Mouse (Mus musculus): ENCODE results near the gene Gm49395.

Gene Gm49395

DNA sequence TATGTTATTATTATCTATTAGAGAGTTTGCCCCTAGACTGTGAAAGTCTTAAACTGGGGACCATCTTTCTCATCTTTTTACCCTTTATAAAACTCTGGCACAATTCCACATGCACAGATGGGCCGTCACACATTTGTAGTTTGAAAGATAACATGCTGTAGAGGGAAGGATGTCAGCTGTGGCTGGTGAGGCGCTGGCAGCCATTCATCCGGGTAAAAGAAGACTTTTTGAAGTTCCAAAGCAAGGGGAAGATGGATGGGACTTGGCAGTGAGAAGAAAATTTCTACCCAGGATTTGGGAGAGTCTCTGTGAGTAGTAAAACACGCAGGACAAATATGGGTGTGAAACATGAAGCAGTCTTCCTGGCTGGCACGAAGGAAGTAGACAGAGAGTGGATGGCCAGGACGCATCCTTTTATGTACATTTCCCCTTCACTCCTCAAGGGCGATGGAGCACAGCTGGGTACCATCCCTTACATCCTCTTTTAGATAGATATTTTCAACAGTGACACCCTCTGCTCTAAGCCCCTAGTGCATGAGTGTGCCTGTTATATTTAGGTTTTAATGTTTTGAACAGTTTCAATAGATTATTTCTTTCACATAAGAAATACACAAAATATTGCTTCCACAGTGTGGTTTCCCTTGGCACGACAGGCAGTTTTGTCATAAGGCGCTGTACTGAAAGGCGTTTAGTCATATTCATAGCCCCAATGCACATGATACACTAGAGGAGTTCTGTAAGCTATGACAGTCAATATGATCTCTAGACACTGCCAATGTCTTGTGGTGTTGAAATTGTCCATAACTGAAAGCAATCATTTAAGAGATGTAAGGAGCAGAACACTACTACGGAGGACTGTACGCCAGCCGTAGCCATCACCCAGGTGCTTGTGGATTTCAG is 50.8 kb downstream of the Gm49395 start:
- DNase-seq (ENCODE audit: low spot score), result no peak

DNA sequence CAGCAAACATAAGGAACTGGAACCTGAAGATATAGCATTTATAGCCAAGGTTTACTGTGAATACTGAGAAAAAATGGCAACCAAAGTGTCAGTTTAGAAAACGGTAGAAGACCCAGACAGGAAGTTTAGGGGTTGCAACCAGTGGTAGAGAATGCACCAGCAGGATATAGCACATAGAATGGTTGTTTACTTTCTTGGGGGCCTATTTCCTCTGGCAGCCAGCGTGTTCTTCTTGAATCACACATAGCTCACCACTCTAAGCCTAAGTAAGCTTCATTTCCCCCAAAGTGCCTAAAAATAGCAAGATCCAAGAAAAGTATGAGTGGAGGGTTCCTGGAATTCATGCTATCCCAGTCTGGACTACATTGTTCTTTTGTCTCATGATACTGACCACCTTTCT is 59.1 kb downstream of the Gm49395 start:
- no peak for DNase-seq (ENCODE audit: low spot score)

DNA sequence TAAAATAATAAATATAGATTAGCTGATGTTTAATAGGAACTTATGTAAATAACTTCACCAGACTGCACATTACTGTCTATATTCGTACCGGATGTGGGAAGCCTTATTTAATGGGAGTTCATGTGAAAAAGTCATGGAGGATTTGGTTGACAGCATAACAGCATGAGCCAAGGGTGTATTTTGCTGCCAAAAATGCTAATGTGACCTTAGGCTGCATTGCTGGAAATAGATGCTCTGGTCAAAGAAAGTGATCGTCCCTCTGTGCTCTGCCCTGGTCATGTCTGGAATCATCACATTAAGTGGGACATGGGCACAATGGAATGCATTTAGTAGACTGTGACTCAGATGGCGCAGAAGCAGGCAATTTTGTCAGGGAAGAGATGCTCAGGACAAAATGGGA is 64.4 kb downstream of the Gm49395 start:
- DNase-seq (ENCODE audit: low spot score), result no peak

DNA sequence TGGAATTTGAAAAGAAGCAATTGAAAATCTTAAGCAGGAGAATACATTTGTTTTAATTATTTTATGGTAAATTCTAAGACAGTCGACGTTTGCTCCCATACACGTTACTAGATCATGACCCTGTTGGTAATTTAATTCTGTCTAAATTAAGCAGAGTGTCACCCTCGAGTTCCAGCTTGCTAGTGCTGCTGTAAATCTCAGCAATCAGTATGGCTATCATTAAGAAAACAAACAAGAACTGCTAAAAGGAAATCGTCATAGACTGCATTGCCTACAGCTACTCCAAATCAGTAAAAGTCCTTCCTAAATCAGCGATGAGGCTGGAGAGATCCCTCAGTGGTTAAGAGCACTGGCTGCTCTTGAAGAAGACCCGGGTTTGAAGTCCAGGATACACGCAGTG is 66.3 kb downstream of the Gm49395 start:
- DNase-seq (ENCODE audit: low spot score), result no peak

DNA sequence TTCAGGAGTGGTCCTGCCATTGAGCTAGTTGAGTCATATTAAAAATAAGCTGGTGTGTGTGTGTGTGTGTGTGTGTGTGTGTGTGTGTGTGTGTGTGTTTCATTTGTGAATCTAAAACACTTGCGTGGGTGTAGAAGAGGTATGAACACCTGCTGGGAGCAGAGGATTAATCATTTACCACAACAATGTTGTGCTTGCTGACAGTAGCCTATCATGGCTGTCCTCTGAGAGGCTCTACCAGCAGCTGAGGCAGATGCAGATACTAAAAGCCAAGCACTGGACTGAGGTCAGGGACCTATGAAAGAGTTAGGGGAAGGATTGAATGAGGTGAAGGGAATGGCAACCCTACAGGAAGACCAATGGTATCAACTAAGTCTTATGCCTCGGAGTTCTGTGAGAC is 68.6 kb downstream of the Gm49395 start:
- no peak for DNase-seq (ENCODE audit: low spot score)

DNA sequence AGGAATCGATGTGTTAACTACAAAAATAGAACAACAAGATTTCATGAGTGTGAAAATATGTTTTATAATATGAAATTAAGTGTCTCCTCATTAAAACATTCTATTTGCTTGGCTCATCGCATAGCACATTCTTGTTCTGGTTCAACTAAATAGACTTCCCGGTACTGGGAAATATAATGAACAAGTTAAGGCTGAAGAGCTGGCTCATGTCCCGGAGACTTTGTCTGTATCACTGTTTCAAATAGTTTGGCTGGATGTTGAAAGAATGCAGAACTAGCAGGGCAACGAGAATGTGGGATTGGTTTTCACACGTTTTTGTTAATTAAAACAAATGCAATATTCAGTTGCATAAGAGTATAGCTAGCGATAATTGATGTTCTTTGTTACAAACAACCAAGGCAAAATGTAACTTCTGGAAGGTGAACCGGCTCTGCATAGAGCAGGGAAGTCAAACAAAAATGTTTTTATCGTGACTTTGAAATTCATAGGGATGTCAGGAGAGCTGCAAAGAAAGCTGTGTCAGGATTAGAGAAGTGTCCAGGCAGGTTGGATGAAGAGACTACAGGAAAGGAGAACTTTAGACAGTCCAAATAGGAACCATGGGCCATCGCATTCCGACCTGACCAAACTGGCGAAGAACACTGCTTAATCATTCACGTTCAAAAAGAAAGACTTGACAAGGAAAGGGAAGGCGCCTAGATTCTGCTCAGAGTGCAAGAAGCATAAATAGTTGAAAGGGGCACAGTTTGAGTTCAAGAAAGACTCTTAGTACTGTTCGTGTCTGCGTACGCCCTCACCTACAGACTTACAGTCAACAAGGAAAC is 70.3 kb downstream of the Gm49395 start:
- DNase-seq (ENCODE audit: low spot score), result no peak

DNA sequence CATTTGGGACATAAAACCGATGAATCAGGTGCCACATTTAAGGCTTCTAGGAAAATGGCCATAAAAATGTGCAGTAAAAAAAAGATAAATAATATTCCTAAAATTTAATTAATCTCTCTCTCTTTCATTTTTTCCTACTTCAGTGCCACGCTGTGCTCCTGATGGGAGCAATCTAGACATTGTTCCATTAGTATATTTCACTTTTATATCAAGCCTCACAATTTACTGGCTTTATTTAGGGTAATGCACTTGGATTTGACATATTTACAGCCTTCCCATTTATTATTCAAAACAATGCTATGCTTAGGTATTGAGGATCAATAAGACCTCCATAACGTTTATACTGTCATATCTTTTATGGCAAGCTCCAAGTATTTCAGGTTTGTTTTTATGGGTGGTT is 76.3 kb downstream of the Gm49395 start:
- no peak for DNase-seq (ENCODE audit: low spot score)

DNA sequence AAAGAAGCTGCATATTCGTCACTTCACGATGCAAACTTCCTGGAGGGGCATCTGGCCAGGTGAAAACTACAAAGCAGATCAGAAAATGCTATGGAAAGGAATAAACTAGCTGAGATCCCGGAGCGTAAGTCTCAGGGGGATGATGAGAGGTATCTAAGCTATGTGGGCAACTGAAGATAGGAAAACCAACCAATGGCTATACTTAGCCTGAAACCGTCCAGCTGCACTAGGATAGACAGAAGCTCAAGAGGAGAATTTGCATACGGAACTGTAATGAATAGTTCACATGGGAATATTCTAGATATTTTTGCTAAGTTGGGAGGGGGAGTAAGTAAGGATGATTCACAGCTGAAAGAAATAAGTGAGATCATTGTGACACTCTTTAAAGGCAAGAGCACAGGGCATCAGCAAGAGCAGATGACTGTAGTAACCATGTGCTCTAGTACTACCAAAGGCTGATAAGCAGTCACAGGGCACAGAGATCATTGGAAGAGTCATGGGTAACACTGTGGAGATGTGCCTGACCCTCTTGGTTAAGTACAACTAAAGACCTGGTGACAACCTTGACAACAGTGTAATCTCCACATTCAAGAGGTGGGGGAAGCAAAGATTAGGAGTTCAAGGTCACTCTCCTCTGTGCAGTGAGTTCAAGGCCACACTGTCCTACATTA is 79.5 kb downstream of the Gm49395 start:
- DNase-seq (ENCODE audit: low spot score), result no peak

DNA sequence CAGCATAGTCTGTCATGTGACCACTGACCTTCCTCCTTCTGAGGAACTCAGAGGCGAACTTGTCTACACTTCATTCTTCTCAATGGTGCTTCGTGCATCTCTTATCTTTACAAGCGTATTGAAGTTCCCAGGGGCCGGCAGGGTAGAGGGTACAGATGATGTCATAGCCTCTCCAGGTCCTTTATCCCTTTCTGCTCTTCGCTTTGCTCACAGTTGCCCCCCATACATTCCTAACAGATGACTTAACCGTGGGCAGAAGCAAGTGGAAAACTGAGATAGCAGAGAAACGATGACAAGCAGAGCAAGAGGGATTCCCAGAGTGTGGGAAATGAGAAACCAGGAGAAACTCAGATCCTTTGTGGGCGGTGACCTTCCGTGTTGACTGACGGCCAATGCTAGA is 80.3 kb downstream of the Gm49395 start:
- DNase-seq (ENCODE audit: low spot score), result no peak

DNA sequence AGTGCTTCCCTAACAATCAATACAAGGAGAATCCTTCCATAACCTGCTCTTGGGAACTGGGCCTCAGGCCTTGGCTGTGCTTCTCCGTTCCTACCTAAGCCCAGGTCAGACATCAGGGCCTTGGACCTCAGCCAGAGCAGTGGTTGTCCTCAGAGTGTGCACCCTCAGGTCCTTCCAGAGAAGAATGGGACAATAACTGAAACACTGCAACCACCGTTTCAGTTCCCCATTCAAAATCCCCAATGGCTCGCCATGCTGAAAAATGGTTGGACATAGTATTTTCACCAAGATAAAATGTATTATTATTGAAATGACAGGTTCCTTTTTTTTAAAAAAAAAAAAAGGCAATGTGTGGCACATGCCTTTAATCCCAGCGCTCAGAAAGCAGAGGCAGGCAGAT is 81.0 kb downstream of the Gm49395 start:
- no peak for DNase-seq (ENCODE audit: low spot score)

DNA sequence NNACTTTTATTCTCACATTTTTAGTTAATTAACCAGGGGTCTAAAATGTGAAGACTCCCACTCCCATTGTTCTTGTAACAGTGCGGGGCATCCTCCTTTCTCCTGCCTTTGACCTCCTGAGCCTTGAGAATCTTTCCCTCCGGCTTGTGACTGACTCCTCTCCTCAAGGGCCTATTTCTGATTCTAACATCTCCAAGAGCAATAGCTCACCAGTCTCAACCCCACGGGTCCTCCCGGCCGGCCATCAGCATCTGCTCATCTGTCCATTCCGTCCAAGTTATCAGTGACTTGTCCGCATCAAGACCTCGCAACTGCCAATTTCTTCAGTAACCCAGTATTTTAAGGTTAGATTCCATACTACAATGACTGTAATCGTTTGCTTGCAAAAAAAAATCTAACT is 84.2 kb downstream of the Gm49395 start:
- DNase-seq (ENCODE audit: low spot score), result no peak

DNA sequence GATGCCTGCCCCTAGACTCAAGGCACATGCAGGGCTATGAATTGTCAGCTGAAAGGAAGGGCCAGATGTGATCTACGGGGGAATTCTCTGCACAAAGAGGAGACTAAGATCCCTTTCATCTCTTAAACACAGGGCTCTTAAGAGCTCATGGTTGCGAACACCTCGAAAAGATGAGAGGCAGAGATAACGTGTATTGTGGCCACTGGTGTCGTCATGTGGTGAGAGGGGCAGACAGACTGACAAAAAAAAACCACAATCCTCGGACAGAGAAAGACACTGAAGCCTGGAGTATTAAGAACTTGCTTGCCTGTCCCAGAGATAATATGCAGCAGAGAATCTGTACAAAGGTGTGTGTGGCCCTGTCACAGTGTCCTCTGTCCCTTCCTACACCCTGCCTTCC is 90.2 kb downstream of the Gm49395 start:
- no peak for DNase-seq (ENCODE audit: low spot score)

DNA sequence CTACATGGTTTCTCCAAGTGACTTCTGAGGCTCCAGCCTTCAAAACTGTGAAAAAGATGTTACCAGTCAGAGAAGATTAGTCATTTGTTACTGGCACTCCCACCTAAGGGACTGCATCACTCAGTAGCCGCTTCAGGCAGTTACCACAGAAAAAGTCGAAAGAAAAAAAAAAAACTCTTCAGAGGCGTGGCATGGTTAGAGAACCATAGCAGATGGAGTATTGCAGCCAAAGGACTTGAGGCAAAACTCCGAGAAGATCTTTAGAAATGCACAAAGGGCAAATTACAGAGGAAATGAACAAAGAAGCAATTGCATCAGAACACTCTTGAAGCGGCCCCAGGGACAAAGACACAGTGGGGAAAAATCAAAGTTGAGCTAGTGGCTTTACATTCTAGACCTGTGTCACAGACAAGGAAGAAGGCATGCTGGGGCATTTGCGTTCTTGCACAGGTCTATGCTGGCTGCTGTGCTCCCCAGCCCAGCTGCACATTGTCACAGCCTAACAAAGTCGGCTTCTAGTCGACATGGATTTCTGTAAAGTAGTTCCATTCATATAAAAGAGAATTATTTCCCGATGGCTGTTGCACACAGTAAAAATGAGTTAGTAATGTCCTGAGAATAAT is 95.4 kb downstream of the Gm49395 start:
- DNase-seq (ENCODE audit: low spot score), result no peak

DNA sequence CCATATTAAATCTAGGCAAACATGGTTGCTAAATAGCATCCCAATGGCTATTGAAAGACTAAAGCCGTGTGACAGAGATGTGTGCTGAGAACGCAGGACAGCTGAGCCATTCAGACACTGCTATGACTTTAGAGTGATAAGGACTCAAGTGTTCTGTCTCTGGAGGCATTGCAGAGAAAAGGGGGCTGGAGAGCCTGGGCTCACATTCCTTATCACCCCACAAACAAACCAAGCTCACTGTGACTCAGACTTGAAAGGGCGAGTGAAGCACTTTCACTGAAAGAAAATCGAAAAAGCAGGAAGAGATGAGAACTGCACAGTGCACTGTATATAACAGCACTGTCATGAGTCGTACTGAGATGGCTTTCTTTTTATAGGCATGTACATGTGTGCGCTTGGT is 96.4 kb downstream of the Gm49395 start:
- DNase-seq (ENCODE audit: low spot score), result no peak

DNA sequence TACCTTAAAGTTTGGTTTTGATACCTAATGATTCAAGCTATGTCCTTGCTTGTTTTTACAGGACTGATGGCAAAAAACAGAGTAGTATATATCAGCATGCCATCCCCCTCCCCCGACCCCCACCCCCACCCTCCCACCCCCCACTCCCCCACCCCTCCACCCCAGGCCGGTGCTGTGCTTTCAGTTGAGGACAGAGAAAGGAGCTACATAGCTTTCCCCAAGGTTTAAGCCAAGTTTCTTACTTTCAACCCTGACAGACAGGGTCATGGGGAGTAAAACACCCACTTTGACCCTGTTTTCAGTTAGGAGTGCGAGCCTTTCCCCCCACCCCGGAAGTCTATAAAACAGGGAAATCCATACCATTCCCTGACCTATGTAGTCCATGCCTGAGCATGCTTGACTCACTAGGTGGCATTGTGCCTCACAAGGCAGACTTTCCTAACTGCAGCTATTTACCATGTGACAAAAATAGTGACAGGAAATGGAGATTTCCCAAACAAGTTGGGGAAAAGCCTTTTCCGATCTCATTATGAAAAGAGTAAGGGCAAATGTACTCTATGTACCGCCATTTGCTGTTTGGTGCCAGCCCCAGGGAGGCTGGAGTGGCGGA is 98.2 kb downstream of the Gm49395 start:
- DNase-seq (ENCODE audit: low spot score), result peak; percentile 25

DNA sequence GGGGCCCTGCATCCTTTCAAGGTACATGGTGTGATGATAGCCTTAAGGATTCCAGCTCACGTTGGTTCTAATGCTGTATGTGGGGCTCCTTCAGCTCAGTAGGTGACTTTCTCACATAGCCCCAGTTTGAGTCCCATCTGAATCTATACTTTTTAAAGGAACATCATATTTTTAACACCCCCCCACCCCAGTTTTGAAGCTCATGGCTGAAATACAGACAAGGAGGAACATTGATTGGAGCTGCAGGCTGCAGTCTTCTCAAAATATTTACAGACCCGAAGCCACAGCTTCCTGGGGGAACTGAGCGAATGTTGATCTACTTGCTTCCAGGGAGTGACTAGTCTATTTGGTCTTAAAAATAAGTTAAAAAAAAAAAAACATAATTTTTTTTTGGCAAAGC is 98.9 kb downstream of the Gm49395 start:
- no peak for DNase-seq (ENCODE audit: low spot score)

DNA sequence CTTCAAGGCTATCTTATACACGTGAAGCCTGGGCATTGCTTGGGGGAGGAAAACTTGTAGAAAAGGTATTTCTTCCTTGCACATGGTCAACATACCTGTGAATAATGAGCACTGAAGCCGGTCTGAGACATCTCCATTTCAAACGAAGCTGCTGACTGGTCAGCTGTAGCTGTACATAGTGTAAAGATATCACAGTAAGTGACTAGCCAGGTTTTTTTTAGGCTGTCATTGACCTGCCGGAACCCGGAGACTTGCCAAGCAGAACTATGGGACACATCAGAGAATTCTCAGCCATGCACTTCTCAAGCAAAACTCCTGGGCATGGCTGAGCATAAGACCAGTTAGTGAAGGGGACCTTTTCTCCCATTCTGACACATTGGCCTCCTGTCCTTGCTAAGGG is 99.6 kb downstream of the Gm49395 start:
- no peak for DNase-seq (ENCODE audit: low spot score)

DNA sequence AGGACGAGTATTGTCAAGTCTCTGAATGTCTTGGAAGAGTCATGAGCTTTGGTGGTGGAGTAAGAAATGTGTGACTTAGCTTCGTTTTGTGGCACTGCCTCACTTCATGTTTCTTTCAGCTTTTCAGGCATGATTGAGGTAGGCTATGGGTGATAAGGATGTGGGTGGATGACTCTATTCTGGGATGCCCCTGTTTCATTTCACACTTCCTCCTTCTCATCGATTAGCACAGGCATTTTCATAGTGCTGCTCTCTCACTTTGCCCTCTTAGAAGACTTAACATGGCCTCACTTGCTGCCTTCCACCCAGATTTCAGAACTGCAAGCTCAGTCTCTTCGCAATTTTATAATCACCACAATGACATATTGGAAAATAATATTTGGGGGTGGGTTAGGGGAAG is 102.1 kb downstream of the Gm49395 start:
- no peak for DNase-seq (ENCODE audit: low spot score)

DNA sequence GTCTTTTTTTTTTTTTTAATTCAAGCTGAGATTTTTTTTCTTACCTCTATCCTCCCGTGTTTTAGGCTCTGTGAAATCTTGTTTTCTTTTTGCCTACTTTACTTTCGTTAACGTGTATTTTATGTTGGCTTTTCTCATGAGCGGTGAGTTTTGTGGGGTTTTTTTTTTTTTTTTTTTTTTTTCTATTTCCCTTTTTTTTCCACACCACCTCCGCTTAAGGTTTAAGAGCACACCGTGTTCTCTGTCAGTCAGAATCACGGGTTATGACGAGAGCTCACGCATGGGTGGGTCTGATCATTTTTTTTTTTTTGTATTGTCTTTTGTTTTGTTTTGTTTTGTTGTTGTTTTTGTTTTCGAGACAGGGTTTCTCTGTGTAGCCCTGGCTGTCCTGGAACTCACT is 103.6 kb downstream of the Gm49395 start:
- no peak for DNase-seq (ENCODE audit: low spot score)

DNA sequence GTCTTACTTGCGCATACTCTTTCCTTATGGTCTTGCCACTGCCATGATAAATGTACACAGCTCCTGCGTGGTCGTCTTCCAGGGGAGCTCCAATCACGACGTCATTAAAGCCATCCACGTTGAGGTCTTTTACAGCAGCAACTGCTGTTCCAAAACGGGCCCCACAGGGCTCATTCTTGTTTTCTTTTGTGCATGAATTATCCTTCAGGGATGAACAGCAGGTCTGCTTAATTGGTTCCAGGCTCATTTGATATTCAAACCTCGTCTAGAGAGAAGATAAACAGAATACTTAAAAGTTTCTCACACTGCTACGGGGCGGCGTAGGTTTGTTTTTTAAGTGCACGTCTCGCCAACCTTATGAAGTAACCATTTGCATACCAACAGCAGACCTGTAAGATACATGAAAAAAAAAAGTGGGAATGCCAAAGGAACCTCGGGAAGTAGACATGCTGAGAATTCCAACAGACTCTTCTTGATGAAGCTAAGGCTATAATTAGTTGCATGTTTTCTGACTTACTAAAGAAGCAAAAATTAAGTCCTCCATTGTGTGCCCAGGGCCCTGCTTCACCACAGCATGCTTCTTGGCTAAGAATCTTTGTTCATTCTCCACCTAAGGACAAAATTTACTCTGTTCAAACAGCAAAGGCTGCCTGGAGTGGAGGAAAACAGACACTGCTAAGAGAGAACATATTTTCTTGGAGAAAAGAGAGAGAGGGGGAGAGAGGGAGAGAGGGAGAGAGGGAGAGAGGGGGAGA is 109.3 kb downstream of the Gm49395 start:
- no peak for DNase-seq (ENCODE audit: low spot score)

DNA sequence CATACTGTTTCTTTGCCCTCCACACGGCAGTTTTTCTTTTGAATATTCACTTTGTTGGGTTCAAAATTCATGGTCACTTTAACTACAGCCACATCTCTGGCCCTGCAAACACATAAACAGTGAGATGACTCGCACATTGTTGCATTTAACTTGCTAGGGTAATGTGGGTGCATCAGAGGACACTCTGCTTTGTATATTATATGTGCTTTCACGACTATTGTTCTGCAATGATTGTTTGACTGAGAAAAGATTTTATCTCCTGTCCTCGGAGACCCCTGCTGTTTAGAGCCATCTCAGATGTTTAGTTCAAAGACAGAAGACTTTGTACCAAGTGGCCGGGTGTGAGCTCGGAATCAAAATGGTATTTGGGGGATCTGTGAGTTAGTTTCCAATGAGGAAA is 114.1 kb downstream of the Gm49395 start:
- DNase-seq (ENCODE audit: low spot score), result no peak

All from embryo, embryonic 10 days (tissue).